Mouse (Mus musculus): ENCODE results near the gene Fras1. TPM values are rescaled to one million over a fixed set of nuclear protein-coding genes. Genes with fewer than 3 reads are reported as not detected.

The Fras1 gene
- polyA plus RNA-seq, 1 experiment from 2014 or later: 30.5 TPM

GRCm38 (mm10) chr5:96475488-96475887 lies 101.7 kb downstream of the Fras1 start:
- no peaks in the 10 kb centered on the region for H3K9me3 ChIP-seq (ENCODE audit: low read depth, low read length)
- H3K4me1 ChIP-seq (ENCODE audit: insufficient read depth): no peaks in the 10 kb centered on the region
- H3K27ac ChIP-seq (ENCODE audit: low read depth): no peak overlapping the region
- H3K27me3 ChIP-seq (ENCODE audit: insufficient read depth, low read length): no peaks in the 10 kb centered on the region
- H3K4me3 ChIP-seq (ENCODE audit: low read depth, low read length): no peak overlapping the region
- ATAC-seq (ENCODE audit: insufficient read depth) (peak; percentile 54; the same call in 1 of the 2 replicates), DNase-seq (peak; percentile 48)
- no peaks in the 10 kb centered on the region for H3K36me3 ChIP-seq (ENCODE audit: insufficient read depth)
- 50% methylated on average over 3 of the region's 3 CpGs for WGBS
- H3K4me2 ChIP-seq: no peak overlapping the region
- no peak for TF ChIP-seq CTCF (IDR thresholded peaks at IDR 0.05; ENCODE audit: low read depth)
- no peak overlapping the region for H3K9ac ChIP-seq

GRCm38 (mm10) chr5:96479003-96479402 lies 105.2 kb downstream of the Fras1 start:
- no peak overlapping the region for H3K4me3 ChIP-seq (ENCODE audit: low read depth, low read length)
- DNase-seq: no peak
- H3K27ac ChIP-seq (ENCODE audit: low read depth): no peak overlapping the region
- no peaks in the 10 kb centered on the region for H3K27me3 ChIP-seq (ENCODE audit: insufficient read depth, low read length)
- H3K36me3 ChIP-seq (ENCODE audit: insufficient read depth): no peaks in the 10 kb centered on the region
- H3K9ac ChIP-seq: no peak overlapping the region
- H3K4me2 ChIP-seq: no peak overlapping the region
- H3K4me1 ChIP-seq (ENCODE audit: insufficient read depth): no peaks in the 10 kb centered on the region
- no peaks in the 10 kb centered on the region for H3K9me3 ChIP-seq (ENCODE audit: low read depth, low read length)
- no peak for ATAC-seq (ENCODE audit: insufficient read depth)
- no peak for TF ChIP-seq CTCF (IDR thresholded peaks at IDR 0.05; ENCODE audit: low read depth)

- no peaks in the 10 kb centered on the region for H3K36me3 ChIP-seq (ENCODE audit: insufficient read depth)
- WGBS: 61% methylated on average over 2 of the region's 2 CpGs
- ATAC-seq (ENCODE audit: insufficient read depth): no peak
- H3K9me3 ChIP-seq (ENCODE audit: low read depth, low read length): no peaks in the 10 kb centered on the region
- no peak overlapping the region for H3K9ac ChIP-seq
- DNase-seq: no peak
- no peaks in the 10 kb centered on the region for H3K4me1 ChIP-seq (ENCODE audit: insufficient read depth)
- no peak overlapping the region for H3K4me2 ChIP-seq
- H3K27me3 ChIP-seq (ENCODE audit: insufficient read depth, low read length): no peaks in the 10 kb centered on the region
- H3K27ac ChIP-seq (ENCODE audit: low read depth): no peak overlapping the region
- no peak overlapping the region for H3K4me3 ChIP-seq (ENCODE audit: low read depth, low read length)
- no peak for TF ChIP-seq CTCF (IDR thresholded peaks at IDR 0.05; ENCODE audit: low read depth)
Measured at GRCm38 (mm10) chr5:96481159-96481558, 107.4 kb downstream of the Fras1 start.

- no peaks in the 10 kb centered on the region for H3K4me1 ChIP-seq (ENCODE audit: insufficient read depth)
- no peak overlapping the region for H3K4me3 ChIP-seq (ENCODE audit: low read depth, low read length)
- H3K27me3 ChIP-seq (ENCODE audit: insufficient read depth, low read length): no peaks in the 10 kb centered on the region
- DNase-seq: no peak
- ATAC-seq (ENCODE audit: insufficient read depth): no peak
- WGBS: 68% methylated on average over 4 of the region's 4 CpGs
- no peak overlapping the region for H3K4me2 ChIP-seq
- H3K27ac ChIP-seq (ENCODE audit: low read depth): no peak overlapping the region
- no peak overlapping the region for H3K9ac ChIP-seq
- TF ChIP-seq CTCF (IDR thresholded peaks at IDR 0.05; ENCODE audit: low read depth): no peak
- H3K9me3 ChIP-seq (ENCODE audit: low read depth, low read length): no peaks in the 10 kb centered on the region
- no peaks in the 10 kb centered on the region for H3K36me3 ChIP-seq (ENCODE audit: insufficient read depth)
Measured at GRCm38 (mm10) chr5:96482054-96482453, 108.3 kb downstream of the Fras1 start.

GRCm38 (mm10) chr5:96492497-96492896 lies 118.7 kb downstream of the Fras1 start:
- Histone ChIP-seq H3K9me3 (ENCODE audit: low read depth, low read length) (no peaks in the 10 kb centered on the region), H3K36me3 (ENCODE audit: insufficient read depth) (no peaks in the 10 kb centered on the region), H3K4me2 (no peak overlapping the region), H3K9ac (no peak overlapping the region), H3K27ac (ENCODE audit: low read depth) (no peak overlapping the region), H3K4me3 (ENCODE audit: low read depth, low read length) (no peak overlapping the region), H3K27me3 (ENCODE audit: insufficient read depth, low read length) (no peaks in the 10 kb centered on the region), H3K4me1 (ENCODE audit: insufficient read depth) (no peaks in the 10 kb centered on the region)
- 84% methylated on average over 1 of the region's 1 CpGs for WGBS
- ATAC-seq (ENCODE audit: insufficient read depth) (no peak), DNase-seq (no peak)
- no peak for TF ChIP-seq CTCF (IDR thresholded peaks at IDR 0.05; ENCODE audit: low read depth)

GRCm38 (mm10) chr5:96494502-96495292 lies 120.9 kb downstream of the Fras1 start:
- Histone ChIP-seq H3K9ac (no peak overlapping the region), H3K27ac (ENCODE audit: low read depth) (no peak overlapping the region), H3K27me3 (ENCODE audit: insufficient read depth, low read length) (no peaks in the 10 kb centered on the region), H3K4me2 (no peak overlapping the region), H3K4me1 (ENCODE audit: insufficient read depth) (no peaks in the 10 kb centered on the region), H3K4me3 (ENCODE audit: low read depth, low read length) (no peak overlapping the region), H3K9me3 (ENCODE audit: low read depth, low read length) (no peaks in the 10 kb centered on the region), H3K36me3 (ENCODE audit: insufficient read depth) (no peaks in the 10 kb centered on the region)
- WGBS: 89% methylated on average over 7 of the region's 7 CpGs
- no peak for TF ChIP-seq CTCF (IDR thresholded peaks at IDR 0.05; ENCODE audit: low read depth)
- DNase-seq: no peak
- ATAC-seq (ENCODE audit: insufficient read depth): no peak

GRCm38 (mm10) chr5:96498083-96498482 lies 124.3 kb downstream of the Fras1 start:
- ATAC-seq (ENCODE audit: insufficient read depth) (no peak), DNase-seq (no peak)
- Histone ChIP-seq H3K9me3 (ENCODE audit: low read depth, low read length) (no peaks in the 10 kb centered on the region), H3K27me3 (ENCODE audit: insufficient read depth, low read length) (no peaks in the 10 kb centered on the region), H3K27ac (ENCODE audit: low read depth) (no peak overlapping the region), H3K4me2 (no peak overlapping the region), H3K9ac (no peak overlapping the region), H3K36me3 (ENCODE audit: insufficient read depth) (no peaks in the 10 kb centered on the region), H3K4me1 (ENCODE audit: insufficient read depth) (no peaks in the 10 kb centered on the region), H3K4me3 (ENCODE audit: low read depth, low read length) (no peak overlapping the region)
- TF ChIP-seq CTCF (IDR thresholded peaks at IDR 0.05; ENCODE audit: low read depth): no peak
- 59% methylated on average over 2 of the region's 2 CpGs for WGBS

All from lung, embryonic 14.5 days (tissue).